Mouse (Mus musculus) T-helper 1 cell (primary cell): Measurements from ENCODE around the gene Pbxip1.
"Not testable (repeated sequence)": the region's sequence is repeated elsewhere in the genome, so short reads cannot be mapped to it uniquely, and the experiment has no call there.

Source experiments
- in situ Hi-C: fragments of 300-600 bp; cut with MboI, MseI; formaldehyde crosslinking; loops from one replicate; pipeline ENCODE4 v1.15.1; 2025; ENCODE audit warnings: high pct_unique_total_duplicates

Gene Pbxip1

DNA sequence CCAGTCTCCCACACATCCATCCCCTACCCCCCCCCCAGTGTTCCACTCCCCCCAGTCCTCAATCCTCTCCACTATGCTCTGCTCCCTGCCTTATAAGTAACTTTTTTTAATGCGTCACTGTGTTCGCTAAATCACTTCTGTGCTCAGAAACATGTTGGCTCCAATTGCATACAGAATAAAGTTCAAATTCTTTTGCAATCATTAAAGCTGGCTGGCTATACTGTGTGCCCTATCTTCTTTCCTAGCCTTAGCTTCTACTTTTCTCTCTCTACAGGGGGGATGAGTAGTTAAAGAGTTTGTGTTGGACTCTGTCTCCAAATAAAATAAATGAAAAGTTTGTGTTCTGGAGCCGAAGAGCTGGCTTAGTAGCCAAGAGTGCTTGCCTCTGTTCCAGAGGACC is 26.8 kb upstream of the Pbxip1 start:
- in situ Hi-C loops = no loop called here

DNA sequence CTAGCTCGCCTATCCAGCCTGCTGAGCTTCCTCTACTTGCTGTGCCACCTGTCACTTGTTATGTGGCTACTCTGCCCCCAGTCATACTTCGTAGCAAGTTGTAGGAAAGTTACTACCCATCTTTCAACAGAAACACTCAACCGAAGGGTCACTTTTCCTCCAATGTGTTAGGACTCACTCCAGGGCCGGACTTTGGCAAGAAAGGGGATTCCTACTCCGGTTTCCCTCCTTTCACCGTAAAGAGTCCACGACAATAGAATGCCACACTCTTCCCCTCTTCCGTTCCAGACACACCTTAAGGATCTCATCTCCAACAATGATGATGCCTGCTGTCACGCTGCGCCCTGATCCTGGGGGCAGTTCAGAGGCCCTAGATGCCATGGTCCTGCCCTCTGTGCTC is 25.6 kb upstream of the Pbxip1 start:
- in situ Hi-C loops = no loop called here

DNA sequence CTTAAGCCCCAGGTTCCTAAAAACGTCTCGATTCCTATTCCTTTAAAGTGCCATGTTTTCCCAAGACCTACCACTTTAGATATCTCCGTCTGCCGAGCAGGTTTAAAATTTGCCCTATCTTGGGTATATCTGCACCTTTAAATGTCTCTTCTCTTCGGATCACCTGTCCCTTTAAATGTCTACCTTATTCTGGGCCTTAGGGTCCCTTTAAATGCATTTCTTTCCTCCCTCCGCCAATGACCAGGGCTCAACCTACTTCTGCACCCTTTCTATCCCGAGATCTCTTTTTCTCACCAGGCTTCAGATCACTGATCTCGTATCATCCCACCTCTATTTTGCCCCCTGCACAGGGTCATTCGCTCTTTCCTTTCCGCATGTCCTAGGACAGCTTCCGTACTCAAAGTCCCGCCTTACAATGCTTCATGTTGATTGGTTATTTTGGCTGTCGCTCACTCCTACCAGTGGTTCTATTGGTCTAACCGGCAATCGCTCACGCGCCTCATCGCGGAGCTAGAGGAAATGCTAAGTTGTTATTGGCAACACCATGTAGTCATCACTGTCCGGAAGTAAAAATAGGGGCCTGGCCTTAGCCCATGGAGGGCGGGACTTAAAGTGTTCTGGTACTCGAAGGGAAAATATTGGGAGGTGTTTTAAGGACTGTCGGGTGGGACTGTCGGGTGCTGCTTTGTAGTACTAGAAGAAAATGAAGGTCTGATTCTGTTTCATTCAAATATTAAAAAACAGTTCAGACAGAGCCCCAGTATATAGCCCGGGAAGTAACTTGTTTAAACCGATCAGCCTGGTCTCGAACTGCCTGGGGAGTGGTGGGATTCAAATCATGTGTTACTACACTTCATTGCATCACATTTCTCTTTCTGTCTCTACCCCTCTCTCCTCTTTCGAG is 24.8 kb upstream of the Pbxip1 start, which contains the start of gene Flad1:
Gene Flad1, minus strand, starts transcription at position 381 of the 904 bp plus-strand sequence.
- in situ Hi-C loops = no loop called here

DNA sequence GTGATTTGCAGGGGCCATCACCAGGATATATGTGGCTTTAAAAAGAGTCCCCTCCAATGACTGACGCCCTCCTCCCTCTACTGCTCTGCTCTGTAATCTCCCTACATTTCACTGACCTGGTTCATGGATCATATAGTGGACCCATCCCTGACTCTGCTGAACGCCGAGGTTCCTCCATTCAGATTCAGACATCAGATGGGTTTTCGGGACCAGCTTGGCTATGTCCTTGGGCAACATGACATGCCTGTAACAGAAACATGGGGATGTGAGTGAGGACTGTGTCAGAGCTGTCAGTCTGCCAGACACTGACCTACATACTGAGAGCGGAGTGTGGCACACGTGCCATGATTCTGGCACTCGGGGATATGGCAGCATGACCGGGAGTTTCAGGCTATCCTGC is 20.3 kb upstream of the Pbxip1 start:
- in situ Hi-C loops = no loop called here

DNA sequence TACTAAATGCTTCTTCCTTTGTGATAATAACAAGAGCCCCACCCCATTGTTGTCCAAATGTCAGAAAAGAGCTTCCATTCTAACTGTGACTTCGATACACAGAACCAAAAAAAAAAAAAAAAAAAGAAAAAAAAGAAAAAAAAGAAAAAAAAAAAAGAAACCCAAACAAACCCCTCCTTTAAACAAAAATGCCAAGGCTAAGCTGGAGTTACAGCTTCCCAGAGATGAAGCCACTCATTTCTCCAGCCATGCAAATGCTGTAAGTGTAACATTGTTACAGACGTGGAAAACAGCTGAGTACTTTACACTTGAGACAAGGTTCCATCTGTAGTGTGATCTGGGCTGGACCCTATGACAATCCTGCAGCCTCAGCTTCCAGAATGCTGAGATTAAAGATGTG is 19.4 kb upstream of the Pbxip1 start:
- in situ Hi-C loops = no loop called here

DNA sequence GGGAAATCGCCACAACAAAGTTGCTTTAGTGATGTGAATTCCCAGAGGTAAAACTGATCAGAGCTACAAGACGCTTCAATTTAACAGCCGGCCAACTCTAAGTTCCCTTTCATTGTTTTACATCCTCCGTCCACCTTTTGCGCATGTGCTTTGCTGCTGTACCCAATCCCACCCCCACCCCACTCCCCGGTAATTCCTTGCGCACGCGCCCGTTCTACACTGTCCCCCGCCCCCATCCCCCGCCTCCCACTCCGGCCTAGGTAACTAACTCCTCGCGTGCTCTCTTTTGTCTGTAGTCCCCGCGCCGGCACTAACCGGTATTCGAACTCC is 18.7 kb upstream of the Pbxip1 start:
- in situ Hi-C loops = no loop called here

DNA sequence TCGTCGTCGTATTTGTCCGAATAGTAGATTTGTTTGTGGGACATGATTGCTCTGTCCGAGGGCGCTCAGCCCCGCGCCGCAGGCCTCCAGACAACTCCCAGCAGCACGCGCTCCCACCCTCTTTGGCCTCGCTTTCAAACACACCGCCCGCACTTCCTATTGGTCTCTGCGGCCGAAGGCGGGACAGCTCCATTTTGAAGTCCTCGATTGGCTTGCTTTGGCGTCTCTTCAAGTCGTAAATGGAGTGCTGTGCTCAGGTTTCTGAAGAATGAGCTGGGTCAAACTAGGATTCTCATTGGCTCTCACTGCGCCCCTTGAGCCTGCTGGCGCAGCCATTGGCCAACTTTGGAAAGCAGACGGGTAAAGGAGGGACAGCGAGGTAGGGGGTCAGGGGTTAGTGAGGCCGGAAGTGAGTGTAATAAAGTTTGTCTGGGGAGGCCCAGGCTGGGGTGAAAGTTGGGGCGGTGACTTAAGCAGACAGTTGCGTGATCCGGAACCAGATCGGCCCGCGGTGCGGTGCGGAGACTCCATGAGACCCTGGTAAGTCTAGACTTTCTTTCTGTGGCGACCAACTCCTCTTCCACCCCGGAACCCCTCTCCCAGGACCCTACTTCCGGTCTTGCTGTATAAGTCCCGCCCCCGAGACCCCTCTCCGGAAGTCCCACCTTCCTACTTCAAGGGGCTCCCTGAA is 18.2 kb upstream of the Pbxip1 start, which contains the start of the genes Cks1b and Shc1:
Gene Cks1b, minus strand, starts transcription at position 214 of the 691 bp plus-strand sequence.
Gene Shc1, plus strand, starts transcription at position 274 of the 691 bp plus-strand sequence.
- in situ Hi-C loops = no loop called here

DNA sequence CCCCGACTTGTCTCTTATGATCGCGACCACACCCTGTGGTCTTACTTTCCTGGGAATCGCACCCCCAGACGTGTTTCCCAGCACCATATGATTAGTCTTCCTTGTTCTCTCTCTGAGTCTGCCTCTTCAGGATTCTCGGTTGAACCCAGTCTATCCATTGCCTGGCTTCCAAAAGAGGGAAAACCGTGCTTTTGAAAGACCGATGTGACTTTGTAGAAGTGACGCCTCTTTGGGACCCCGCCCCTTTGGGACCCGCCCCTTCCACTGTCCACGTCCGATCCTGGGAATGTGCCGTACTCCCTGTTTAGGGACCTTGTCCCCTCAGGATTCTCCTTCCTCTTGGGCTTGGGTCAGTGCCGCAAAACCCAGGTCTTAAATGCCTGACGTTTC is 17.6 kb upstream of the Pbxip1 start:
- in situ Hi-C loops = no loop called here

DNA sequence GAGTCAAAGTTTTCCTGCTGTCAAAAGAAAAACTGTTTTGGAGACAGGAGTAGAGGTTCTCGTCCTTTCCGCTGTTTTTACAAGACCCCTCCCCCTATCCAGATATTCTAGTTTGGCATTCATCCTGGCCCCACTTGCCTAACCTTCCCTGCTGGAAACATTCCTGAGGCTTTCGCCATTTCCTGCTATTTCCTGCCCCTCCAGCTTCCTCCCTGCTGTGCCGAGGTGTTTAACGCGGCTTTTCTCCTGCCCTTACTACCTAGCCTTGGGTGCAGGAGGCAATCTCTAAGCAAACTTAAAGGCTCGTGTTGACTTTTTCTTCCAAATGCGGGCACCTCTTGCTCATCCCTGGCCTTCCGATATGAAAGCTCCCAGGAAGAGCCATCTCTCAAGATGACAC is 16.9 kb upstream of the Pbxip1 start:
- in situ Hi-C loops = no loop called here

DNA sequence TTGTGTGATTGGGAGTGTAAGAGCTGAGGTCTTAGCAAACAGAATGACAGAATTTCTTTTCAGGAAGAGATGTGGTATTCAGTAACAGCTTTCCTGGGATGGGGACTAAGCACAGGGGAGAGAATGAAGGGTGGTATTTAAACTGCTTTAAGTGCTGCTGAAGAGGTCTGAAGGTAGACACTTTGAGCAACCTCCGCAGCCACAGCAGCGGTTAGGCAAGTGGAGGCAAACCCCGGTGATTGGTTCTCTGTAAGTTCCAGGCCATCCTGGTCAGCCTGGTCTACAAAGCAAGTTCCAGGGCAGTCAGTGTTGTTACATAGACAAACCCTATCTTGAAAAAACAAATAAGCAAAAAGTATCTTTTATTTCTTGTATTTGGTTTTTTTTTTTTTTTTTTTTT is 16.5 kb upstream of the Pbxip1 start:
- in situ Hi-C loops = no loop called here

DNA sequence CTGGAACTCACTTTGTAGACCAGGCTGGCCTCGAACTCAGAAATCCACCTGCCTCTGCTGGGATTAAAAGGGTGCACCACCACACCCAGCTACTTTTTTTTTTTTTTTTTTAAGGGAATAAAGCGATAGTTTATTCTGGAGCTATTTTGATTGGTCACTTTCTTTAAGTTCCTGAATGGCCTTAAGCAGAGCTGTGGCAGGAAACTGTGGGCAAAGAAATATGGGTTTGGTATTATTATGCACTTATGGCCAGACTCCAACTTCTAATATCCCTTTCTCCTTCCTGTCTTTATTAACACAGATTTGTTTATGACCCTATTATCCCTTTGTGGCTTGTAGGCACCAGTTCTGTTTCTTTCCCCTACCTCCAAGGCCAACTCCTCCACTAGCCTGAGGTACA is 16.1 kb upstream of the Pbxip1 start:
- in situ Hi-C loops = no loop called here

DNA sequence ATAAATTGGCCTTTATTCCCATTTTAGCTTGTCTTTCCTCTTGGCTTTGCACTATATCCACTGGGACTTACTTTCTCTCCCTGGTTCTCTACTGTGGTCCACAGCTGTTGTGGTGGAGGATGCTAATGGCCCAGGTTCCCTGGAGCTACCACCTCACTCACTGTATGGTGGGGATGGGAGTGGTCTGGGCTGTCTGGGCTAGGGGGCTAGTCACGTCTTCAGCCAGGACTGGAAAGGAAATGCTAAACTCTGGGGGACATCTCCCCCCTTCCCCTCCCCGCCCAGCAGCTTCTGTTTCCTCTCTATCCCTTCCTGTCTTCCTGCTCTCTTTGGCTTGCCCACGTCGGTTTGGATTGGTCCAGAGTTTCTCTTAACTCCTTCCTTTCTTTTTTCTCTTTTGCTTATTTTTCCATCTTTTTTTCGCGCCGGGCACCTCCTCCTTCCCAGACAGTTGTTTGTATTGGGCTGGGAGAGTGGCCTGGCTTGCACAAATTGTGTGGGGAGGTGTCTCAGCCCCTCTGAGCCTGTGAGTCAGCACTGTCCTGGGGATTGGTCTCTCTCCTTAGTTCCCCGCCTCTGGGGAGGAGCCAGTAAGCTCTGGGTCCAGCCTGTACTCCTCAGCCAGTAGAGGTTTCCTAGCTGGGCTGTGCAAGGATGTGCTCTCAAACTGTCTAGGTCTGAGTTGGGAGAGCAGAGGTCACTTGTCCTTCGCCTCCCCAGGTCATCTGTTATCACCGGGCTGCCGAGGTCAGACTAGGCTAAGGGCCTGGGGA is 15.3 kb upstream of the Pbxip1 start:
- in situ Hi-C loops = no loop called here

DNA sequence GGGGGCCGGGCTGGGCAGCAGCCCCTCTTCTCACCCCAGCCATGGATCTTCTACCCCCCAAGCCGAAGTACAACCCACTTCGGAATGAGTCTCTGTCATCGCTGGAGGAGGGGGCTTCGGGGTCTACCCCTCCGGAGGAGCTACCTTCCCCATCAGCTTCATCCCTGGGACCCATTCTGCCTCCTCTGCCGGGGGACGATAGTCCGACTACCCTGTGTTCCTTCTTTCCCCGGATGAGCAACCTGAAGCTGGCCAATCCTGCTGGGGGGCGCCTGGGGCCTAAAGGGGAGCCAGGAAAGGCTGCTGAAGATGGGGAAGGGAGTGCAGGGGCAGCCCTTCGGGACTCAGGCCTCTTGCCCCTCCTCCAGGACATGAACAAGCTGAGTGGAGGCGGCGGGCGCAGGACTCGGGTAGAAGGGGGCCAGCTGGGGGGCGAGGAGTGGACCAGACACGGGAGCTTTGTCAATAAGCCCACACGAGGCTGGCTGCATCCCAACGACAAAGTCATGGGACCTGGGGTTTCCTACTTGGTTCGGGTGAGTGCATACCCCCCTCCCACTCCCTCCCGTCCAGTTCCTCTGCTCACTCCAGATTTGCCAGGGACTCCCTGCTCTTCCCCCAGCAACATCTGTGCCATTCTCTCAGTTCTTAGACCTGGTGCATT is 14.6 kb upstream of the Pbxip1 start:
- in situ Hi-C loops = no loop called here

DNA sequence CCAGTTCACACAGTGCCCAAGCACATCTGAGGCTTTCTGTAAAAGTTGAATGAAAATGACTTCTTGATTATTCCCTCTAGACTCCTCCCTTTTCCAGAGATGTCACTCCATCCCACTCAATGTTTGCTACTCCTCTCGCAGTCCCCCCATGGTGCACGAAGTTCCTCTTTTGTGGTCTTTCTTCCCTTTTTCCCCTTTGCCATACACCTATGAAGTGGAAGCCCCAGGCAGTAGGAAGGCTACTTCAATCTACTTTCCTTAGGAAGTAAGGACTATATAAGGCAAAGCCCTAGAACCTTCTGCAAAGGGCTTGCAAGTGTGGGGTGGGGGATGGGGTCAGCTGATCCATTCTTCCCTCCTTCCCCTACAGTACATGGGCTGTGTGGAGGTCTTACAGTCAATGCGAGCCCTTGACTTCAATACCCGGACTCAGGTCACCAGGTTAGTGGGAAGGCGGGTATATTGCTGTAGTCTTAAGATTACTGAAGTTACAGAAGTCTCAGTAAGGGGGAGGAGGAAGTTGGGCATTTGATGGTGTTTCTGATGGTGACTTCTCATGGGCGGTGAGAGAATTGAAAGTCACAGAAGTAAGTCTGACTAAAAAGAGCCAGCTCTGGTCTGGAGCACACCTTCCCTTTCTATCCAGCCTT is 13.8 kb upstream of the Pbxip1 start:
- in situ Hi-C loops = no loop called here

DNA sequence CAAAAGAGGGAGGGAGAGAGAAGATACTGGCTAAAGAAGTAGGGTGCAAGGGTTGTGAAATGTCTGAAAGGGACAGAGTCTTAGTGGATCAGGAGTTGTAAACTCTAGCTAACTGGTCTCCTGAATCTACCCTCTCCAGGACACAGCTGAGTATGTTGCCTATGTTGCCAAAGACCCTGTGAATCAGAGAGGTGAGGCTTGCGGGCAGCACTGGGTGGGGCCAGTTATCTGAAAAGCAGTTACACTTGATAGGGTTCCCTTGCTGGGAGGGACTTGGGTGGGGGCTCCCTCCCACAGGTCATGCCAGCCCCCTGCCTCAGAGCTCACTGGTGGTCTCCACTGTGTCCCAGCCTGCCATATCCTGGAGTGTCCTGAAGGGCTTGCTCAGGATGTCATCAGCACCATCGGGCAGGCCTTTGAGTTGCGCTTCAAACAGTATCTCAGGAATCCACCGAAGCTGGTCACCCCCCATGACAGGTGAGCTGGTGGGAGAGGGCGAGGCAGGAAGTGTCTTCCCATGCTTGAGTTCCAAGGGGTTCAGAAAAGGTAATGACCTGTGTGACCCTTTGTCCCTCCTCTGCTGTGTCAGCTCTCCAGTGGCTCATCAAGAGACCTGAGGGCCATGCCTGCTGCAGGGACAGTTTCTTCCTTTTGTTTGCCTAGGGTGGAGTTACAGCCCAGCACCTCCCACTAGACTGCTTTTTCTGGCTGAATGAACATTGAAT is 11.9 kb upstream of the Pbxip1 start:
- in situ Hi-C loops = no loop called here

DNA sequence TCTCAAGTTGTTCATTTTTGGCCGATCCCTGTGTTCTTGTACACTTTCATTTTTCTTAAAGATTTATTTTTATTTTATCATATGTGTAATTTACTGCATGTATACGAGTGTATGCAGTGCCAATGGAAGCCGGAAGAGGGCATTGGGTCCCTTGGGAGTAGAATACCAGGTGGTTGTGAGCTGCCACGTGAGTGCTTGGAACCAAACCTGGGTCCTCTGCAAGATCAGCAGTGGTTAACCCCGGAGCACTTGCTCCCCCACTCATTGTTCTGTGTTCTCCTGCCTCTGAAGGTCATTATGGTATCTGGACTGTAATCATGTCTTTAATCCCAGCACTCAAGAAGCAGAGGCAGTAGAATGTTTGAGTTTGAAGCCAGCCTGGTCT is 11.4 kb upstream of the Pbxip1 start:
- in situ Hi-C loops = no loop called here

DNA sequence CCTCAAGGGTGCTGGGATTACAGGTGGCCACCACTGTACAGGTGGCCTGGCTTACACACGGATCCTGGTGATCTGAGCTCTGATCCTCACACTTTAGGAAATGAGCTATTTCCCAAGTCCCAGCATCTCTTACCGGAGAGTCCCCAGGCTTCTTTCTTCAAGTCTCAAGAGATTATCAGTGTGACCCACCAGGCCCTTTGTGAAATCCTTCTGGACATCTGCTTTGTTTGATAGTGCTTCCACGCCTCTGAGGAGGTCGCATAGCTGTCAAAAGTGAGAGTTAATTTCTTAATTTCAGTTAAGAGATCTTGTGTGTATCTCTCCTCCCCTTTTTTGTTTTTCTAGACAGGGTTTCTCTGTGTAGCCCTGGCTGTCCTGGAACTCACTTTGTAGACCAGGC is 10.6 kb upstream of the Pbxip1 start:
- in situ Hi-C loops = no loop called here

DNA sequence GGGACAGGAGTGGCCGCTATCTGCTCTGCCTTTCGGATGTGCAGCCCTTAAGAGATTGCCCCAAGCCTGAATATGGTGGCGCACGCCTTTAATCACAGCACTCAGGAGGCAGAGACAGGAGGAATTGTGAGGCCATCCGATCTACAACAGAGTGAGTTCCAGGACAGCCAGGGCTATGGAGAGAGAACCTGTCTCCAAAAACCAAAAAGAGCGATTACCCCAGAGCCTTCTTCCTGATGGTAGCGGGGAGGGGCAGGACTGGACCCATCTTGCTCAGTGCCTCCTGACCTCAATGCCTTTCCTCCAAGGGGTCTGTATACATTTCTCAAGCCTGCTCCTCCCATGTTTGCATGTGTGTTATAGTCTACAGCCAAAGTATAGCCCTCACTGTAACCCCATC is 7.5 kb upstream of the Pbxip1 start:
- in situ Hi-C loops = not testable (repeated sequence)

DNA sequence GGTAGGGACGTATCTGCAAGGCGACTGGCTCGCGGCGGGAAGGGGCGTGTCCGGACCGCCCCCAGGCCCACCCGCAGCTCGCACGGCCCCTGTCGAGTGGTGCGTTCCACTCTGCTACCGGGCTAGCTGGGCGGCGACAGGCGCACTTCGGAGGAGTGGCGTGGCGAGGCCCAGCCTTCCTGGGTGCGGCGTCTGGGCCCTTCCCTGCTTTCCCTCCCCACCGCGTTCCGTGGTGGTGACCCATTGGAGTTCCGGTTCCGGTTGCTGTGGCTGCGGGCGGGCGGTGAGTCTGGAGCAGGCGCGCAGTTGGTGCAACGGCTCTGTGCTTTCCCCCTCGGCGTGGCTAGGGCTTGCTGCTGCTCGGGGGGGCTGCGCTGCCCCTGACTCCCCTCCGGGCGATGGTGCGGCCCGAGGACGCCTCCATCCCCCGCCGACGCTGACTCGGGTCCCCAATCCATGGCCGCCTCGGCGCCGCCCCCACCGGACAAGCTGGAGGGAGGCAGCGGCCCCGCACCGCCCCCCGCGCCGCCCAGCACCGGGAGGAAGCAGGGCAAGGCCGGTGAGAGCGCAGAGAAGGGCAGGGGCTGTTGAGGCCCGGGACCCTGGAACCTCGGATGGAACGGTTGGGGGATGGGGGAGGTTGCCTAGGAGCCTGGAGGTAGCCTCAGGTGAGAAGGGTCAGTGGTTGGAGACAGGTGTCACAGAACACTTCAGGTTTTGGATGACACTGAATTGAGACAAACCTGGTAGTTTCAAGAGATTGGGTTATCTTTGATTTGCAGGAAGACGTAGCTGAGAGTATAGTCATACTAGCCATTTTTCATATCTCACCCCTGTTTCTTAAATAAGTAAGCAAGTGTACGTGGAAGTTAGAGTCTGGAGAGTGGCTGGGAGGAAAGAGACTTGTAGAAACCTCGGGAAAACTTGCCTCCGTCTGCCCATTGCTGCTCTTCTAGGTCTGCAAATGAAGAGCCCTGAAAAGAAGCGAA is 6.0 kb upstream of the Pbxip1 start, which contains the start of gene Pygo2:
Gene Pygo2, plus strand, starts transcription at position 44 of the 989 bp plus-strand sequence.
- in situ Hi-C loops = no loop called here
